Mouse (Mus musculus): ENCODE data around the gene Slc25a39.
A peak's percentile ranks its signal among the peaks of the same experiment; 100 is the strongest.

The Slc25a39 gene

GRCm38 (mm10) chr11:102436471-102436790 is 28.7 kb upstream of the Slc25a39 start:
- no peak for DNase-seq (ENCODE audit: low read depth, low spot score)

GRCm38 (mm10) chr11:102435754-102436470 is 28.2 kb upstream of the Slc25a39 start:
- no peak for DNase-seq (ENCODE audit: low read depth, low spot score)

- DNase-seq (ENCODE audit: low read depth, low spot score): no peak
These were observed 27.3 kb upstream of the Slc25a39 start for GRCm38 (mm10) chr11:102434816-102435705.

- DNase-seq (ENCODE audit: low read depth, low spot score): peak; percentile 86
These were observed 26.7 kb upstream of the Slc25a39 start for GRCm38 (mm10) chr11:102434406-102434805.

- no peak for DNase-seq (ENCODE audit: low read depth, low spot score)
These were observed 26.1 kb upstream of the Slc25a39 start for GRCm38 (mm10) chr11:102433866-102434265.

GRCm38 (mm10) chr11:102432896-102433295 is 25.1 kb upstream of the Slc25a39 start:
- DNase-seq (ENCODE audit: low read depth, low spot score): no peak

- DNase-seq (ENCODE audit: low read depth, low spot score): no peak
These were observed 24.5 kb upstream of the Slc25a39 start for GRCm38 (mm10) chr11:102432115-102432843.

- DNase-seq (ENCODE audit: low read depth, low spot score): no peak
These were observed 24.0 kb upstream of the Slc25a39 start for GRCm38 (mm10) chr11:102431728-102432114.

- DNase-seq (ENCODE audit: low read depth, low spot score): peak; percentile 64
These were observed 23.4 kb upstream of the Slc25a39 start for GRCm38 (mm10) chr11:102431018-102431645.

GRCm38 (mm10) chr11:102430121-102431017 is 22.6 kb upstream of the Slc25a39 start, which contains the start of gene Grn:
Gene Grn, plus strand, starts transcription at chr11:102430315.
- peak; percentile 77 for DNase-seq (ENCODE audit: low read depth, low spot score)

GRCm38 (mm10) chr11:102429551-102429950 is 21.8 kb upstream of the Slc25a39 start:
- DNase-seq (ENCODE audit: low read depth, low spot score): no peak

- DNase-seq (ENCODE audit: low read depth, low spot score): no peak
These were observed 21.3 kb upstream of the Slc25a39 start for GRCm38 (mm10) chr11:102428981-102429540.

GRCm38 (mm10) chr11:102425555-102426316 is 18.0 kb upstream of the Slc25a39 start:
- DNase-seq (ENCODE audit: low read depth, low spot score): no peak

GRCm38 (mm10) chr11:102424666-102425065 is 16.9 kb upstream of the Slc25a39 start:
- no peak for DNase-seq (ENCODE audit: low read depth, low spot score)

- no peak for DNase-seq (ENCODE audit: low read depth, low spot score)
These were observed 13.8 kb upstream of the Slc25a39 start for GRCm38 (mm10) chr11:102421559-102421958.

GRCm38 (mm10) chr11:102418887-102419286 is 11.1 kb upstream of the Slc25a39 start:
- DNase-seq (ENCODE audit: low read depth, low spot score): no peak

GRCm38 (mm10) chr11:102417160-102417559 is 9.4 kb upstream of the Slc25a39 start:
- no peak for DNase-seq (ENCODE audit: low read depth, low spot score)

- DNase-seq (ENCODE audit: low read depth, low spot score): no peak
These were observed 7.5 kb upstream of the Slc25a39 start for GRCm38 (mm10) chr11:102415034-102415802.

- DNase-seq (ENCODE audit: low read depth, low spot score): no peak
These were observed 5.3 kb upstream of the Slc25a39 start for GRCm38 (mm10) chr11:102413059-102413458.
